Mouse (Mus musculus) left cerebral cortex, adult 2 months (tissue): ENCODE results near the gene Prrc2b. TPM values are rescaled to one million over a fixed set of nuclear protein-coding genes. Genes with fewer than 3 reads are reported as not detected.
A peak's percentile ranks its signal among the peaks of the same experiment; 100 is the strongest.

ENCODE experiments used
- DNase-seq, 2 experiments: peaks; one replicate each; pipeline ENCODE4 v3.0.0; 2021 to 2022; ENCODE audit warnings: low spot score in 2 of 2, mixed read lengths in 1 of 2; ENCODE audit errors: extremely low spot score in 1 of 2
- H3K27ac ChIP-seq: fragments of 200-600 bp; 2 replicates; pipeline ENCODE4 v1.8.1; 2022
- H3K4me3 ChIP-seq: fragments of 200-600 bp; 2 replicates; pipeline ENCODE4 v1.8.1; 2022
- CTCF ChIP-seq: fragments of 200-600 bp; IDR thresholded peaks from 2 replicates; pipeline ENCODE4 v1.8.1; 2022; ENCODE audit warnings: antibody characterized with exemption, mild to moderate bottlenecking, moderate library complexity
- intact Hi-C: fragments of 180-260 bp; cut with DNase I; formaldehyde crosslinking; loops from one replicate; pipeline ENCODE4 v1.15.1; 2025
- total RNA-seq, 2 experiments: library from RNA; stranded (reverse); gene quantifications; 2 replicates each; pipeline ENCODE4 v1.2.3; 2021

Gene Prrc2b
- total RNA-seq, 2 experiments from 2014 or later, result 268 to 280 TPM

GRCm38 (mm10) chr2:32177397-32178060 is 26.6 kb downstream of the Prrc2b start:
- no peak for TF ChIP-seq CTCF
- DNase-seq, result no peak
- Histone ChIP-seq H3K4me3 (no peak overlapping the region), H3K27ac (peak overlapping the region; percentile 18; the same call in 1 of the 2 replicates)
- intact Hi-C loops, result no loop called here

- no peak for TF ChIP-seq CTCF
- Histone ChIP-seq H3K27ac (no peak overlapping the region), H3K4me3 (no peak overlapping the region)
- DNase-seq, result no peak
- intact Hi-C loops, result no loop called here
Observed at GRCm38 (mm10) chr2:32179363-32179762, 28.5 kb downstream of the Prrc2b start.

GRCm38 (mm10) chr2:32180127-32180526 is 29.2 kb downstream of the Prrc2b start:
- Histone ChIP-seq H3K4me3 (no peak overlapping the region), H3K27ac (no peak overlapping the region)
- TF ChIP-seq CTCF, result no peak
- intact Hi-C loops, result no loop called here
- no peak for DNase-seq

GRCm38 (mm10) chr2:32181364-32181763 is 30.5 kb downstream of the Prrc2b start:
- no peak for DNase-seq
- Histone ChIP-seq H3K4me3 (no peak overlapping the region), H3K27ac (no peak overlapping the region)
- no peak for TF ChIP-seq CTCF
- intact Hi-C loops, result no loop called here

GRCm38 (mm10) chr2:32182119-32182518 is 31.2 kb downstream of the Prrc2b start:
- intact Hi-C loops, result no loop called here
- no peak for DNase-seq
- H3K4me3 ChIP-seq, result no peak overlapping the region
- no peak for TF ChIP-seq CTCF
- H3K27ac ChIP-seq, result peak overlapping the region; percentile 59

GRCm38 (mm10) chr2:32182676-32183296 is 31.9 kb downstream of the Prrc2b start:
- TF ChIP-seq CTCF, result no peak
- intact Hi-C loops, result no loop called here
- Histone ChIP-seq H3K27ac (peak overlapping the region; percentile 70), H3K4me3 (no peak overlapping the region)
- DNase-seq, result peak in 1 of 2 experiments; percentile 53

- Histone ChIP-seq H3K27ac (peak overlapping the region; percentile 70), H3K4me3 (no peak overlapping the region)
- DNase-seq, result peak; percentile 73 to 86
- no peak for TF ChIP-seq CTCF
- intact Hi-C loops, result loop anchor here (1.0 to 5.0 kb wide), 2 partner anchors 35 to 50 kb away; no protein-coding TSS in a partner anchor
Observed at GRCm38 (mm10) chr2:32187019-32187551, 36.2 kb downstream of the Prrc2b start.

- intact Hi-C loops, result loop anchor here (1.0 to 5.0 kb wide), 2 partner anchors 35 to 50 kb away; no protein-coding TSS in a partner anchor
- no peak for DNase-seq
- peak overlapping the region; percentile 70 for H3K27ac ChIP-seq
- no peak for TF ChIP-seq CTCF
- no peak overlapping the region for H3K4me3 ChIP-seq
Observed at GRCm38 (mm10) chr2:32187649-32188048, 36.8 kb downstream of the Prrc2b start.

- no peak for DNase-seq
- TF ChIP-seq CTCF, result no peak
- H3K27ac ChIP-seq, result no peak overlapping the region
- no peak overlapping the region for H3K4me3 ChIP-seq
- intact Hi-C loops, result loop anchor here (5.0 kb wide), 1 partner anchor 52 kb away; no protein-coding TSS in a partner anchor
Observed at GRCm38 (mm10) chr2:32189060-32189681, 38.3 kb downstream of the Prrc2b start.

GRCm38 (mm10) chr2:32190620-32191019 is 39.7 kb downstream of the Prrc2b start:
- no peak overlapping the region for H3K27ac ChIP-seq
- TF ChIP-seq CTCF, result no peak; the same call in none of the 2 replicates
- intact Hi-C loops, result no loop called here
- no peak for DNase-seq
- no peak overlapping the region for H3K4me3 ChIP-seq

- intact Hi-C loops, result no loop called here
- no peak overlapping the region for H3K4me3 ChIP-seq
- peak; percentile 47 for TF ChIP-seq CTCF
- DNase-seq, result no peak
- H3K27ac ChIP-seq, result no peak overlapping the region
Observed at GRCm38 (mm10) chr2:32191872-32192507, 41.1 kb downstream of the Prrc2b start.

- H3K27ac ChIP-seq, result no peak overlapping the region
- intact Hi-C loops, result no loop called here
- no peak overlapping the region for H3K4me3 ChIP-seq
- DNase-seq, result no peak
- peak; percentile 21 for TF ChIP-seq CTCF
Observed at GRCm38 (mm10) chr2:32198977-32199376, 48.1 kb downstream of the Prrc2b start.
